ENCODE assay signal across 16 mouse cellular contexts in the genomic region with DNA sequence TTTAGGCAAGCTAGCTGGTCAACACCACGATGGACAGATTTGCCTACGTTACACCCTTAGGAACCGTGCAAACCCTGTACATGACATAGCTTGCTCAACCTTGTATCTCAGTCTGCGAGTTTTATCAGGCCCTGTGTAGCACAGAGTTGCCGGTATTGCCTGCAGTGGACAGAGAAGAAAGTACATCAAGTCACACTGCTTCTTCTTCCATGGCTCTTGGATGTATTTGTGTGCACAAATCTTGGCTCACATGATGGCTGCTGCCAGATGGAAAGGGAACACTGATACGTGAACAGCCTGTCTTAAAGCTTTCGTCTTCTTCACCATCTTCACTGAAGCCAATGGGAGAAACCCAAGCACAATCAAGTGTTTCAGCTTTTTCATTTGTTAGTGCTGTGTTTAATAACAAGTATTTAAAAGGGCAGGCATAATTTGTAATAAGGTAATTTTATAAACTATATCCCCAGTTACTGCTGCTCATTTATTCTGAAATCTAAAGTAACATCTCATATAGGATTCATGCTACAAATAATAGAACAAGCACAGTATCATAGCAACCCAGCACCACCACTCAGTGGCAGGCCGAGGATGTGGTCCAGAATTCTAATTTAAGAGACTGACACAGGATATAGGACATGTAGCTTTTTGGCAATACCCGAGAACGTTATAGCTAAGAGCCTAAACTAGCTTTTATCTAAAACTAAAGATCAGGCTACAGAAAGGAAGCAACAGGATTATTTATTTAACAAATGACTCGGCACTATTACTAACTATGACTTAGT. TPM values are rescaled to one million over a fixed set of nuclear protein-coding genes. Genes with fewer than 3 reads are reported as not detected.
A peak's percentile ranks its signal among the peaks of the same experiment; 100 is the strongest.
DNase-seq lines count a peak whose midpoint lies in the region; ATAC-seq and TF ChIP-seq lines count a peak whose summit lies in the region.
"Had no signal": no experiment of that assay in that cellular context is flagged by ENCODE, and none has a peak within 500 bp of the region (broad histone marks: within the 10 kb centered on the region; RNA-seq: fewer than 3 reads in every experiment).

No protein-coding gene starts in this region.

- intact Hi-C loops in left cerebral cortex, adult 2 months (cut with DNase I): no loop called here
- intact Hi-C loops in left cerebral cortex, postnatal 25 days (cut with DNase I): no loop called here

- no peak overlapping the region for H3K4me3 ChIP-seq in left cerebral cortex, adult 2 months
- H3K4me3 ChIP-seq: embryonic facial prominence, embryonic 15.5 days; midbrain, embryonic 12.5 days had no signal

- no peak for DNase-seq in frontal cortex, postnatal 14 days (ENCODE audit: low spot score in 2 of 2)
- no peak for DNase-seq in left cerebral cortex, adult 2 months (ENCODE audit: extremely low spot score in 1 of 2, low spot score in 2 of 2)
- no peak for DNase-seq in left cerebral cortex, adult 11 months (ENCODE audit: low spot score)
- peak; percentile 48 to 75 for DNase-seq in left cerebral cortex, postnatal 25 days (ENCODE audit: low spot score in 2 of 2)
- no peak for DNase-seq in embryo, embryonic 9.5 days (ENCODE audit: extremely low spot score)
- DNase-seq in spleen, postnatal 4 days (ENCODE audit: low spot score in 2 of 2): no peak
- DNase-seq: cerebellum, postnatal 25 days; kidney, adult 9 months; lung, postnatal 14 days; right cerebral cortex, postnatal 14 days; thymus, postnatal 4 days had no signal

- no peak for TF ChIP-seq CTCF in left cerebral cortex, adult 2 months (IDR thresholded peaks at IDR 0.05)

- peak; percentile 83 for ATAC-seq in frontal cortex, adult (ENCODE audit: low TSS enrichment)
- ATAC-seq in activated CD4-positive, CD25-positive, alpha-beta regulatory T cell, adult 4 months: peak; percentile 44

- peak overlapping the region; percentile 82 for H3K27ac ChIP-seq in left cerebral cortex, adult 2 months
- H3K27ac ChIP-seq: embryonic facial prominence, embryonic 15.5 days; hindbrain, embryonic 14.5 days; midbrain, embryonic 12.5 days had no signal

RNA-seq across cellular contexts. Expression of a gene that starts 20.9 kb away (rescaled TPM):
- total RNA-seq in left cerebral cortex, adult 2 months (2021): 10 to 100 TPM; 91.8 to 94.5 TPM
- 10 to 100 TPM; 43.2 to 52.2 TPM for polyA plus RNA-seq in activated CD4-positive, CD25-positive, alpha-beta regulatory T cell, adult 4 months (2017; shearing (Covaris generic))
- total RNA-seq in left cerebral cortex, postnatal 25 days (2021): 10 to 100 TPM; 89.1 to 94.5 TPM

RNA-seq across cellular contexts. Expression of a gene that starts 56.4 kb away (rescaled TPM):
- total RNA-seq in left cerebral cortex, adult 2 months (2021): 1 to 10 TPM; 9.3 to 9.4 TPM
- polyA plus RNA-seq in activated CD4-positive, CD25-positive, alpha-beta regulatory T cell, adult 4 months (2017; shearing (Covaris generic)): 10 to 100 TPM; 15.1 to 18.1 TPM
- total RNA-seq in left cerebral cortex, postnatal 25 days (2021): 1 to 10 TPM; 9.0 to 9.1 TPM

Comparison
In these comparisons a context has a peak if more than half of its experiments do, and no peak if none do; other contexts are left out.
1. DNase-seq: peak in left cerebral cortex, postnatal 25 days (2 of 2); none in frontal cortex, postnatal 14 days (0 of 2), left cerebral cortex, adult 2 months (0 of 2), left cerebral cortex, adult 11 months (single experiment), embryo, embryonic 9.5 days (single experiment) and spleen, postnatal 4 days (0 of 2).